Mouse (Mus musculus): ENCODE measurements around the gene Rnf151. TPM values are rescaled to one million over a fixed set of nuclear protein-coding genes. Genes with fewer than 3 reads are reported as not detected.

Gene Rnf151
- 0.18 and 0.35 TPM in 2 replicates for polyA plus RNA-seq (2016; fragmentation: Nextera tagmentation; extraction: Ambion mirVana)

DNA sequence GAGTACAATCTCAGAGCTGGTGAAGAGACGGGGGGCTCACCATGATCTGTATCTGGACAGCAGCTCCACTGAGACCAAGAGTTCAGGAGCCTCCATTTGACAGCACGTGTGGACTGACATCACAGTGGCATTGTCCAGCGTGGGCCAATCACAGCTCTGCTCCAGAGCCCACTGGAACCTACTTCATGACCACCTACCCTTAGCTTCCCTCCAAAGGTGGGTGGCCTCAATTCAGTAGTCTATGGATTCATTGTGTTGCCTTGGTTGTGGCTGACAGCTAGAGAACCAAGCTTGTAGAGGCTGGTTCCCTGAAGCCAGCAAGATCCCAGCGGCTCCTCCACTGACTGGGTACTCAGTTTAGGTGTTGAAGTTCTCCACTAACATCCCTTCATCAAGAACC, at the start of gene Rnf151, which contains the start of gene Rps2:
Gene Rnf151 (minus strand): TSS at position 121 of the 400 bp plus-strand sequence.
Gene Rps2 (plus strand): TSS at position 174 of the 400 bp plus-strand sequence.
- WGBS = 88% methylated on average over 4 of the region's 4 CpGs
- peaks cover 24% of the 10 kb centered on the region for H3K4me1 ChIP-seq
- peak within 1 kb of the TSS; percentile 69 for H3K4me2 ChIP-seq (replicated peaks)
- 0 out of 2 replicates have a peak within 1 kb of the TSS, but pooled peaks have one; percentile 89 for H3K9ac ChIP-seq
- H3K27me3 ChIP-seq = no peaks in the 10 kb centered on the region
- peak within 1 kb of the TSS; percentile 86 for H3K4me3 ChIP-seq
- no peak for ATAC-seq (ENCODE audit: low FRiP score)
- no peaks in the 10 kb centered on the region for H3K9me3 ChIP-seq (replicated peaks)
- peaks cover 29% of the 10 kb centered on the region for H3K36me3 ChIP-seq
- H3K27ac ChIP-seq = no peak within 1 kb of the TSS

DNA sequence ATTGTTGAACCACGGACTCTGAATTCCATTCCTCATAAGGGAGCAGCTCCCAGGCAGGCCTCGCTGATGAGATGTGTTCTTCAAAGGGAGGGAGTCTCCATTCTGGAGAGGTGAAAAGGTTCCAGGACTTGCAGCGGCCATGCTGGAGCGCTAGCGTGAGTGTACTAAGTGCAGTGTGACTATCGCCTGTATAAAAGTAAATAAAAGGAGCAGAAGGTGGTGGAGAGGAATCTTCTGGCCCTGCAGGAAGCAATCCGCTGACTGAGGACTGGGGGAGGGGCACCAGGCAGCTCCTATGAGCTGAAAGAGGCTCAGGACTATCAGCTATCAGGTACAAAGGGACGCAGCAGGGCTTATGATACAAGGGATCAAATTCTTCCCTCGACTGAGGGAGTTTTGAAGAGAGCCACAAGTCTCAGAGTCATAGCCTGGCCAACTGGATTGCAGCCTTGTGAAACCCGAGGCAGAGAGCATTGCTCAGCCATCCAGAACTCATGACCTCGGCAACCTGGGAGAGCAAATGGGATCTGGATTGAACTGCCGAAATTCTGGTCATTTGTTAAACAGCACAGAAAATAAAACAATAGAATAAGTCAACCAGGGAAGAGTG, 48.5 kb upstream of the Rnf151 start:
- peaks cover 12% of the 10 kb centered on the region for H3K4me1 ChIP-seq
- no peak overlapping the region for H3K9ac ChIP-seq
- H3K9me3 ChIP-seq (replicated peaks) = no peaks in the 10 kb centered on the region
- H3K27ac ChIP-seq = no peak overlapping the region
- H3K27me3 ChIP-seq = peaks cover 5% of the 10 kb centered on the region; the same call in 1 of the 2 replicates
- no peak overlapping the region for H3K4me2 ChIP-seq (replicated peaks)
- ATAC-seq (ENCODE audit: low FRiP score) = no peak
- 28% methylated on average over 12 of the region's 12 CpGs for WGBS
- no peaks in the 10 kb centered on the region for H3K36me3 ChIP-seq
- no peak overlapping the region for H3K4me3 ChIP-seq

DNA sequence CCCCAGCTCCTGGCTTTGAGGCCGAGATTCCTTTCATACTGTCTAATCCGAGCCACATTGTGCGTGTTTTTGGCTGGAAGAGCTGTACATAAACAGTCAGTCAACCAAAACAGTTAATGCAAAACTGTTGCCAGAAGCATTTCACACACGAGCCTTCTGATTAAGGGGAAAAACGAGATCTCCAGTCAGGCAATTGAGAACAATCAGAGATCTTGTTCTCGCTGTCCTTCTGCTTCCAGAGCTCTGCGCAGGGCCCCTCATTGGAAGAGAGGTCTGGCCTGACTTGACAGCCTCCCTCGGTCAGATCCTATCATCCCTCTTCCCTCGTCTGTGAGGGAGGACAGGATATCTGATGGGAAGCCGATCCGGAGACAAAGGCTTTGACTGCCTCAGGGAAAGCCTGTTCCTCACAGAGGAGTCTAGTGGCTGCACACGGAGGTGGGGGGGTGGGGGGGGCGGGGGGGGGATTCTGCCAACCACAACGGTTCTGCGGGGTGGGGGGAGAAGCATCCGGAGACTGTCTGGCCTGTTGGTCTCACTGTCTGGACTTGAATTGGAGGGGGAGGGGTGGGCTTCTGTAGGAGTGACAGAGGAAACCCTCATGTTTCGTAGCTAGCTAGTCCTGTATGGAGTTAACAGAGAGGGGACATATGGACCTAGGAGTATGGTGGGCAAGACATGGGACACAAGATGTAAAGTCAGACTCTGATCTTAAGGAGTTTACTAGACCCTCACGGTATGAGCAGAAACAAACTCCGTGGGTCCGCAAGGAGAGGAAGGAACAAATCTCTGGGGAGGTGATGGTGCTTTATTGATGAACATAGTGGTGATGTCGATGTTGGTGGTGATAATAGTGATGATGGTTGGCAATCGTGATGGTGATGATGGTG, 47.4 kb upstream of the Rnf151 start:
- WGBS = 65% methylated on average over 21 of the region's 22 CpGs
- ATAC-seq (ENCODE audit: low FRiP score) = no peak
- Histone ChIP-seq H3K27ac (no peak overlapping the region), H3K4me1 (peaks cover 12% of the 10 kb centered on the region), H3K36me3 (no peaks in the 10 kb centered on the region), H3K27me3 (peaks cover 5% of the 10 kb centered on the region; the same call in 1 of the 2 replicates), H3K9me3 (replicated peaks) (no peaks in the 10 kb centered on the region), H3K9ac (no peak overlapping the region), H3K4me3 (no peak overlapping the region), H3K4me2 (replicated peaks) (peak overlapping the region; percentile 24; the same call in 1 of the 2 replicates)

GRCm38 (mm10) chr17:24761121-24761520, 43.3 kb upstream of the Rnf151 start:
- Histone ChIP-seq H3K9ac (no peak overlapping the region), H3K4me2 (replicated peaks) (no peak overlapping the region), H3K36me3 (no peaks in the 10 kb centered on the region), H3K4me1 (peaks cover 8% of the 10 kb centered on the region), H3K27me3 (peaks cover 21% of the 10 kb centered on the region), H3K9me3 (replicated peaks) (no peaks in the 10 kb centered on the region), H3K27ac (no peak overlapping the region), H3K4me3 (no peak overlapping the region)
- ATAC-seq (ENCODE audit: low FRiP score) = no peak
- WGBS = 49% methylated on average over 5 of the region's 5 CpGs

DNA sequence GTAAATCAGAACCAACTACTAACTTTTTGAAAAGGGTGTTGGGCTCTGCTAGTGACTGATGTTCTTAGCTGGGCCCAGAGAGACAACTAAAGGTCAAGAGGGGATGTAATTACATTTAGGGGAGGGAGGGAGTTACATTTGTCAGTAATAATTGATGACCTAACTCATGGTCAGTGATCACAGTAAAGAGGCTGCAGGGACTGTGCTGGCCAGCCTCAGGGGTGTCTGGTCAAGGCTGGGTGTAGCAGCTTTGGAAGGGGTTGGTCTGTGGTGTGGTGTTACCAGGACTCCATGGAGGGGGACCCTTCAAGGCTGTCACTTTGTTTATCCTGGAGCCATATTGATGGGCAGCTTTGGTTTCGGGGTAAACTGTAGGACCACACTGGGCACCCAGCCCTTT, 39.5 kb upstream of the Rnf151 start:
- H3K4me1 ChIP-seq = peaks cover 11% of the 10 kb centered on the region
- H3K4me3 ChIP-seq = no peak overlapping the region
- no peak for ATAC-seq (ENCODE audit: low FRiP score)
- H3K4me2 ChIP-seq (replicated peaks) = no peak overlapping the region
- no peaks in the 10 kb centered on the region for H3K9me3 ChIP-seq (replicated peaks)
- H3K27me3 ChIP-seq = peaks cover 58% of the 10 kb centered on the region
- no peaks in the 10 kb centered on the region for H3K36me3 ChIP-seq
- no peak overlapping the region for H3K27ac ChIP-seq
- H3K9ac ChIP-seq = no peak overlapping the region
- whole genome bisulfite sequencing = 62% methylated on average over 1 of the region's 1 CpGs

GRCm38 (mm10) chr17:24752415-24753394, 34.8 kb upstream of the Rnf151 start, which contains the start of gene Hs3st6:
TSS of gene Hs3st6 (plus strand) at chr17:24752988.
- no peaks in the 10 kb centered on the region for H3K9me3 ChIP-seq (replicated peaks)
- H3K4me3 ChIP-seq = peak within 1 kb of the TSS; percentile 49
- WGBS = under 1% methylated on average over 82 of the region's 82 CpGs
- H3K9ac ChIP-seq = peak within 1 kb of the TSS; percentile 60
- H3K27me3 ChIP-seq = peaks cover 88% of the 10 kb centered on the region
- H3K36me3 ChIP-seq = no peaks in the 10 kb centered on the region
- peak; percentile 73 for ATAC-seq (ENCODE audit: low FRiP score)
- peak within 1 kb of the TSS; percentile 88 for H3K4me2 ChIP-seq (replicated peaks)
- H3K4me1 ChIP-seq = peaks cover 14% of the 10 kb centered on the region
- no peak within 1 kb of the TSS for H3K27ac ChIP-seq

- ATAC-seq (ENCODE audit: low FRiP score) = no peak
- WGBS = 19% methylated on average over 4 of the region's 4 CpGs
- Histone ChIP-seq H3K4me2 (replicated peaks) (no peak overlapping the region), H3K9me3 (replicated peaks) (no peaks in the 10 kb centered on the region), H3K27me3 (peaks cover 83% of the 10 kb centered on the region), H3K4me3 (no peak overlapping the region), H3K9ac (no peak overlapping the region), H3K27ac (no peak overlapping the region), H3K4me1 (peaks cover 14% of the 10 kb centered on the region), H3K36me3 (no peaks in the 10 kb centered on the region)
These were observed 33.7 kb upstream of the Rnf151 start for GRCm38 (mm10) chr17:24751528-24751927.

- no peaks in the 10 kb centered on the region for H3K36me3 ChIP-seq
- H3K4me1 ChIP-seq = no peaks in the 10 kb centered on the region
- H3K27ac ChIP-seq = no peak overlapping the region
- H3K4me2 ChIP-seq (replicated peaks) = no peak overlapping the region
- H3K9ac ChIP-seq = no peak overlapping the region
- 45% methylated on average over 4 of the region's 4 CpGs for WGBS
- H3K9me3 ChIP-seq (replicated peaks) = no peaks in the 10 kb centered on the region
- ATAC-seq (ENCODE audit: low FRiP score) = no peak
- no peak overlapping the region for H3K4me3 ChIP-seq
- peaks cover 39% of the 10 kb centered on the region for H3K27me3 ChIP-seq
These were observed 29.1 kb upstream of the Rnf151 start for GRCm38 (mm10) chr17:24746986-24747385.

GRCm38 (mm10) chr17:24745526-24746497, 27.9 kb upstream of the Rnf151 start:
- no peaks in the 10 kb centered on the region for H3K4me1 ChIP-seq
- H3K9ac ChIP-seq = no peak overlapping the region
- H3K27ac ChIP-seq = no peak overlapping the region
- peaks cover 9% of the 10 kb centered on the region; the same call in 1 of the 2 replicates for H3K36me3 ChIP-seq
- WGBS = 20% methylated on average over 7 of the region's 7 CpGs
- H3K4me2 ChIP-seq (replicated peaks) = no peak overlapping the region
- H3K4me3 ChIP-seq = no peak overlapping the region
- ATAC-seq (ENCODE audit: low FRiP score) = peak; percentile 67; the same call in 1 of the 2 replicates
- H3K9me3 ChIP-seq (replicated peaks) = no peaks in the 10 kb centered on the region
- peaks cover 27% of the 10 kb centered on the region for H3K27me3 ChIP-seq

DNA sequence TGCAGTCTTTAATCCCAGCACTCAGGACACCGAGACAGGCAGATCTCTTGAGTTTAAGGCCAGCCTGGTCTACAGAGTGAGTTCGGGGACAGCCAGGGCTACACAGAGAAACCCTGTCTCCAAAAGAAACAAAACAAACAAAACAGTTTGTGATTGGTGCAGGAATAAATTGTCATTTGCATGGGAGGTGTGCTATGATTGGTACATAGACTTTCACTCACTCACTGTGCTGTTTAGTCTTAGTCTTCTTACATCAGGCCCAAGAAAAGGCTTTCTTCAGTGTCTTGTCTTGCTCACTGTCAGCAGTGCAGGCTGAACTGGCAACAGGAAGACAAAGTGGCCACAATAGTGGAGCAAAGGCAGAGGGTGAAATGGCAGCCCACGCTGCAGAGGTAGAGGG, 26.5 kb upstream of the Rnf151 start:
- H3K27me3 ChIP-seq = peaks cover 15% of the 10 kb centered on the region
- H3K4me2 ChIP-seq (replicated peaks) = no peak overlapping the region
- no peak overlapping the region for H3K4me3 ChIP-seq
- H3K27ac ChIP-seq = no peak overlapping the region
- H3K4me1 ChIP-seq = no peaks in the 10 kb centered on the region
- WGBS = 73% methylated on average over 3 of the region's 3 CpGs
- ATAC-seq (ENCODE audit: low FRiP score) = no peak
- no peaks in the 10 kb centered on the region for H3K9me3 ChIP-seq (replicated peaks)
- H3K9ac ChIP-seq = no peak overlapping the region
- peaks cover 18% of the 10 kb centered on the region; the same call in 1 of the 2 replicates for H3K36me3 ChIP-seq

DNA sequence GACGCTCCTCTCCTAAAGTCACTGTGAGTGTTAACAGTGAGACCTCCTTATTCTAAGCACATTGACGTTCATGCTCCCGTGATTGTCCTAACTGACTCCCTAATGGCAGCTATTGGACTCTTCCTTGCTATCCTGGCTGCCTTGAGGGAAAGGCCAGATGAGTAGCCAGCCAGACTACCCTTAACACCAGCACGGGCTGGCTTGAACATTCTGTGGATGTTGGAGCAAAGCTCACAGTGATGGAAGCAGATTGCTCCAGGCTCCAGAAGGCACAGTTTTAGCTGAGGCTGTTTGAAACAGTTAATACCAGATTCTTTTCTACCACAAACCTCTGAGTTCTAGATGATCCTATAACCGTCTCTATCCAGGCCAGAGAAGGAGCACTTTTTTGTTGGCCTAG, 26.0 kb upstream of the Rnf151 start:
- peaks cover 11% of the 10 kb centered on the region for H3K27me3 ChIP-seq
- ATAC-seq (ENCODE audit: low FRiP score) = no peak
- H3K9ac ChIP-seq = no peak overlapping the region
- WGBS = 78% methylated on average over 5 of the region's 5 CpGs
- no peak overlapping the region for H3K4me3 ChIP-seq
- H3K27ac ChIP-seq = no peak overlapping the region
- H3K4me1 ChIP-seq = no peaks in the 10 kb centered on the region
- no peaks in the 10 kb centered on the region for H3K9me3 ChIP-seq (replicated peaks)
- peaks cover 18% of the 10 kb centered on the region; the same call in 1 of the 2 replicates for H3K36me3 ChIP-seq
- H3K4me2 ChIP-seq (replicated peaks) = no peak overlapping the region
